Mouse (Mus musculus) hindbrain, embryonic 13.5 days (tissue): ENCODE data around the gene Ppih. TPM values are rescaled to one million over a fixed set of nuclear protein-coding genes. Genes with fewer than 3 reads are reported as not detected.

Experiments used
- ATAC-seq: fragments of 200-750 bp; cut with Nextera tagmentation; 2 replicates; pipeline ENCODE4 v1.8.0; 2017; ENCODE audit warnings: moderate TSS enrichment; ENCODE audit not compliant: low FRiP score
- H3K27ac ChIP-seq: fragments of 300-500 bp; sonication (generic); 2 replicates; pipeline ENCODE4 v1.5.1; 2015; ENCODE audit warnings: inconsistent platforms, mild to moderate bottlenecking, moderate library complexity
- H3K27me3 ChIP-seq: fragments of 300-500 bp; sonication (generic); 2 replicates; pipeline ENCODE4 v1.6.1; 2015; ENCODE audit warnings: mild to moderate bottlenecking, inconsistent platforms
- H3K36me3 ChIP-seq: fragments of 300-500 bp; sonication (generic); 2 replicates; pipeline ENCODE4 v1.6.1; 2015; ENCODE audit warnings: mild to moderate bottlenecking, inconsistent platforms
- H3K4me1 ChIP-seq: fragments of 300-500 bp; sonication (generic); replicated peaks from 2 replicates; pipeline ENCODE4 v1.6.1; 2015; ENCODE audit warnings: inconsistent platforms
- H3K4me2 ChIP-seq: fragments of 300-500 bp; sonication (generic); 2 replicates; pipeline ENCODE4 v1.6.1; 2015; ENCODE audit warnings: inconsistent platforms, mild to moderate bottlenecking, moderate library complexity
- H3K4me3 ChIP-seq: fragments of 300-500 bp; sonication (generic); 2 replicates; pipeline ENCODE4 v1.5.1; 2015; ENCODE audit warnings: mild to moderate bottlenecking, inconsistent platforms
- H3K9ac ChIP-seq: fragments of 300-500 bp; sonication (generic); 2 replicates; pipeline ENCODE4 v1.6.1; 2015; ENCODE audit warnings: mild to moderate bottlenecking, inconsistent platforms
- H3K9me3 ChIP-seq: fragments of 300-500 bp; sonication (generic); 2 replicates; pipeline ENCODE4 v1.6.1; 2016; ENCODE audit warnings: inconsistent platforms
- WGBS: fragments of 180-500 bp; shearing (Covaris S2); methylation state at CpG from one replicate; pipeline ENCODE4 v1.1.7; 2015; 5-methylcytosine and 5-hydroxymethylcytosine counted together
- polyA plus RNA-seq: library from polyadenylated mRNA; unstranded; fragments of >200 nt; fragmentation: Nextera tagmentation; extraction: Ambion mirVana; gene quantifications from 2 replicates; pipeline ENCODE4 v1.2.1, GENCODE M21; 2015

Ppih gene
- 60.2 and 63.4 TPM in 2 replicates for polyA plus RNA-seq

GRCm38 (mm10) chr4:119320131-119320830, at the start of gene Ppih:
TSS of gene Ppih (minus strand) at chr4:119320546.
- WGBS, result under 1% methylated on average over 44 of the region's 44 CpGs

GRCm38 (mm10) chr4:119369460-119369859, 49.1 kb upstream of the Ppih start:
- no peaks in the 10 kb centered on the region for H3K4me1 ChIP-seq
- no peaks in the 10 kb centered on the region for H3K36me3 ChIP-seq
- H3K27ac ChIP-seq, result no peak overlapping the region
- 90% methylated on average over 6 of the region's 6 CpGs for WGBS
- no peak overlapping the region for H3K9ac ChIP-seq
- H3K4me3 ChIP-seq, result no peak overlapping the region
- H3K9me3 ChIP-seq, result no peaks in the 10 kb centered on the region
- no peaks in the 10 kb centered on the region for H3K27me3 ChIP-seq
- H3K4me2 ChIP-seq, result no peak overlapping the region
- no peak for ATAC-seq

More at GRCm38 (mm10) chr4:119320131-119320830, at the start of gene Ppih:
- H3K4me2 ChIP-seq, result peak within 1 kb of the TSS; percentile 89
- H3K36me3 ChIP-seq, result peaks cover 38% of the 10 kb centered on the region
- peaks cover 20% of the 10 kb centered on the region for H3K27me3 ChIP-seq
- no peaks in the 10 kb centered on the region for H3K9me3 ChIP-seq
- peaks cover 18% of the 10 kb centered on the region for H3K4me1 ChIP-seq
- H3K9ac ChIP-seq, result peak within 1 kb of the TSS; percentile 77
- H3K4me3 ChIP-seq, result peak within 1 kb of the TSS; percentile 78
- ATAC-seq, result peak; percentile 98
- H3K27ac ChIP-seq, result peak within 1 kb of the TSS; percentile 89

GRCm38 (mm10) chr4:119366758-119367526, 46.6 kb upstream of the Ppih start:
- no peaks in the 10 kb centered on the region for H3K9me3 ChIP-seq
- H3K36me3 ChIP-seq, result no peaks in the 10 kb centered on the region
- H3K4me3 ChIP-seq, result no peak overlapping the region
- ATAC-seq, result no peak
- WGBS, result 76% methylated on average over 4 of the region's 4 CpGs
- no peaks in the 10 kb centered on the region for H3K27me3 ChIP-seq
- H3K4me2 ChIP-seq, result no peak overlapping the region
- H3K9ac ChIP-seq, result no peak overlapping the region
- no peak overlapping the region for H3K27ac ChIP-seq
- H3K4me1 ChIP-seq, result no peaks in the 10 kb centered on the region

GRCm38 (mm10) chr4:119362231-119362630, 41.9 kb upstream of the Ppih start:
- no peak overlapping the region for H3K4me3 ChIP-seq
- no peaks in the 10 kb centered on the region for H3K27me3 ChIP-seq
- H3K27ac ChIP-seq, result no peak overlapping the region
- 86% methylated on average over 3 of the region's 3 CpGs for WGBS
- H3K4me2 ChIP-seq, result no peak overlapping the region
- H3K9me3 ChIP-seq, result no peaks in the 10 kb centered on the region
- peaks cover 12% of the 10 kb centered on the region for H3K4me1 ChIP-seq
- no peaks in the 10 kb centered on the region for H3K36me3 ChIP-seq
- ATAC-seq, result no peak
- H3K9ac ChIP-seq, result no peak overlapping the region

GRCm38 (mm10) chr4:119359196-119359971, 39.0 kb upstream of the Ppih start:
- Histone ChIP-seq H3K9me3 (no peaks in the 10 kb centered on the region), H3K27ac (peak overlapping the region; percentile 83), H3K36me3 (0 out of 2 replicates have a peak, but pooled peaks cover 4% of the 10 kb centered on the region), H3K27me3 (no peaks in the 10 kb centered on the region), H3K4me3 (peak overlapping the region; percentile 43), H3K4me1 (peaks cover 12% of the 10 kb centered on the region), H3K9ac (peak overlapping the region; percentile 71), H3K4me2 (peak overlapping the region; percentile 60)
- 11% methylated on average over 30 of the region's 30 CpGs for WGBS
- ATAC-seq, result peak; percentile 82

- Histone ChIP-seq H3K9ac (no peak overlapping the region), H3K4me3 (no peak overlapping the region), H3K27ac (no peak overlapping the region), H3K9me3 (no peaks in the 10 kb centered on the region), H3K4me2 (no peak overlapping the region), H3K4me1 (no peaks in the 10 kb centered on the region), H3K27me3 (no peaks in the 10 kb centered on the region), H3K36me3 (peaks cover 24% of the 10 kb centered on the region)
- 94% methylated on average over 6 of the region's 6 CpGs for WGBS
- ATAC-seq, result no peak
Observed at GRCm38 (mm10) chr4:119345508-119345907, 25.2 kb upstream of the Ppih start.

GRCm38 (mm10) chr4:119338861-119339361, 18.6 kb upstream of the Ppih start:
- Histone ChIP-seq H3K9me3 (no peaks in the 10 kb centered on the region), H3K36me3 (peaks cover 7% of the 10 kb centered on the region), H3K4me3 (peak overlapping the region; percentile 15; the same call in 1 of the 2 replicates), H3K4me2 (peak overlapping the region; percentile 30), H3K4me1 (peaks cover 18% of the 10 kb centered on the region), H3K9ac (peak overlapping the region; percentile 31), H3K27me3 (no peaks in the 10 kb centered on the region), H3K27ac (peak overlapping the region; percentile 80)
- peak; percentile 95 for ATAC-seq
- WGBS, result 3% methylated on average over 10 of the region's 10 CpGs

GRCm38 (mm10) chr4:119338422-119338821, 18.1 kb upstream of the Ppih start:
- no peaks in the 10 kb centered on the region for H3K27me3 ChIP-seq
- H3K4me1 ChIP-seq, result peaks cover 18% of the 10 kb centered on the region
- H3K27ac ChIP-seq, result peak overlapping the region; percentile 80
- ATAC-seq, result peak; percentile 92
- H3K4me2 ChIP-seq, result peak overlapping the region; percentile 30
- H3K9me3 ChIP-seq, result no peaks in the 10 kb centered on the region
- 27% methylated on average over 4 of the region's 4 CpGs for WGBS
- peaks cover 5% of the 10 kb centered on the region; the same call in 1 of the 2 replicates for H3K36me3 ChIP-seq
- peak overlapping the region; percentile 15 for H3K4me3 ChIP-seq
- H3K9ac ChIP-seq, result peak overlapping the region; percentile 31

GRCm38 (mm10) chr4:119333487-119333886, 13.1 kb upstream of the Ppih start:
- 91% methylated on average over 6 of the region's 6 CpGs for WGBS
- Histone ChIP-seq H3K4me1 (peaks cover 11% of the 10 kb centered on the region), H3K27me3 (no peaks in the 10 kb centered on the region), H3K36me3 (peaks cover 5% of the 10 kb centered on the region), H3K4me2 (no peak overlapping the region), H3K9ac (no peak overlapping the region), H3K4me3 (no peak overlapping the region), H3K9me3 (no peaks in the 10 kb centered on the region), H3K27ac (no peak overlapping the region)
- ATAC-seq, result no peak

GRCm38 (mm10) chr4:119320896-119321550, 677 bp upstream of the Ppih start:
- peak overlapping the region; percentile 76 for H3K9ac ChIP-seq
- peak overlapping the region; percentile 78 for H3K4me3 ChIP-seq
- WGBS, result 29% methylated on average over 10 of the region's 10 CpGs
- H3K4me1 ChIP-seq, result peaks cover 18% of the 10 kb centered on the region
- peak; percentile 78 for ATAC-seq
- no peaks in the 10 kb centered on the region for H3K9me3 ChIP-seq
- H3K36me3 ChIP-seq, result peaks cover 30% of the 10 kb centered on the region
- peak overlapping the region; percentile 89 for H3K4me2 ChIP-seq
- H3K27ac ChIP-seq, result peak overlapping the region; percentile 89
- H3K27me3 ChIP-seq, result peaks cover 20% of the 10 kb centered on the region

GRCm38 (mm10) chr4:119313756-119314155, 6.6 kb downstream of the Ppih start:
- no peak for ATAC-seq
- H3K4me3 ChIP-seq, result no peak overlapping the region
- H3K27ac ChIP-seq, result no peak overlapping the region
- H3K36me3 ChIP-seq, result peaks cover 85% of the 10 kb centered on the region
- no peaks in the 10 kb centered on the region for H3K9me3 ChIP-seq
- WGBS, result 86% methylated on average over 1 of the region's 1 CpGs
- no peaks in the 10 kb centered on the region for H3K27me3 ChIP-seq
- no peaks in the 10 kb centered on the region for H3K4me1 ChIP-seq
- H3K9ac ChIP-seq, result no peak overlapping the region
- H3K4me2 ChIP-seq, result no peak overlapping the region
